Mouse (Mus musculus) liver, postnatal 0 days (tissue): Measurements from ENCODE around the gene Ndufb8.

Experiments
- CTCF ChIP-seq: sonication (generic); IDR thresholded peaks from 2 replicates; pipeline ENCODE4 v1.5.1; 2016; ENCODE audit warnings: antibody characterized with exemption, low read depth
- EP300 ChIP-seq: IDR thresholded peaks from 2 replicates; pipeline ENCODE4 v1.6.1; 2016; ENCODE audit warnings: antibody characterized with exemption, low read depth, mild to moderate bottlenecking

DNA sequence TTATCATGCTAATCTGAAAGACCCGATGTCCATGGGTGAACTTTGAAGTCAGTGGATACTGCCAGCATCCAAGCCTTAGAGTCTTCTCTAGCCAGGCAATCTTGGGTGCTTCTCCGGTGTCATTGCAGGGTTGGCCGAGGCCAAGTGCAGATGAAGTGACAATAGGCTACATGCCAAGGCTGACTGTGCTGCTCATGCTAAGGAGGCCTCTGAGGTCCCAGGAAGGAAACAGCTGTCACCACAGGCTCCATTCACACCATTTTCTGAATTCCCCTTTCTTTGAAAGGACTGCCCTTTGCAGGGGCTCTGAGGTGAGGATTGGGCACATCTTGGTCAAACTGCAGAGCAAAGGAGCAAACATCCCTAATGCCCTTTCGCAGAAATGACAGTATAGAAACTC is 52.5 kb downstream of the Ndufb8 start:
- TF ChIP-seq EP300 (no peak), CTCF (no peak)
